Mouse (Mus musculus): Measurements from ENCODE around the gene Rrp8.
"Not testable (repeated sequence)": the region's sequence is repeated elsewhere in the genome, so short reads cannot be mapped to it uniquely, and the experiment has no call there.

Rrp8 gene

DNA sequence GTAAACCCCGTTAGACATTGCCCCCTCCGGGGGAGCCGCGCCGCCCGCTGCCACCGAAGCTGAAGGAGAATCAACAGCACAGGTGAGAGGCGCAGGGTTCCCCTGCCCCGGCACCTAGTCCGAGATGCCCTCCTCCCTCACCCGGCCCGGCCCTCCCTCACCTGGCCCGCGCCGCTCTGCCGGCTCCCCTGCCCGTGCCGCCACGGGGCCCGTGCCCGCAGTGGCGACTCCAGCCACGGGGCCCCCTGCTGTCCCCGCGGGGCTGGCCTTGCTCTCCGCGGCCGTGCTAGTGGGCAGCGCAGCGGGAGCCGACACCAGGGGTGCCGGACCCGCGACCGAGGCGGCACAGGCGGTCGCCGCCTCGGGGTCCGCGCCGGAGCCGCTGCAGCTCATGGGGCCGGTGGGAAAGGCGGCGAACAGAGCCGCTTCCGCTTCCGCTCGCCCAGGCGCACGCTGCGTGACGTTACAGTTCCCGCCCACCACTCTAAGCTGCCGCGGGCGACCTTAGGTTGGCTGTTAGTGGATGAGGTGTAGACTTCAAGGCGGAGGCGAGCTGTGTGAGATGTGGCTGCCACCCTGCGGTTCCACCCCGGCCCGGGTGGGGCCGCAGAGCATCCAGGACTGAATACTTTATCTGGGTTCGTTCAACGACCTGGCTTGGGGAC is 6.9 kb upstream of the Rrp8 start, which contains the start of gene Taf10:
Gene Taf10, minus strand, starts transcription at position 436 of the 665 bp plus-strand sequence.
- DNase-seq (ENCODE audit: low spot score): peak; percentile 86

DNA sequence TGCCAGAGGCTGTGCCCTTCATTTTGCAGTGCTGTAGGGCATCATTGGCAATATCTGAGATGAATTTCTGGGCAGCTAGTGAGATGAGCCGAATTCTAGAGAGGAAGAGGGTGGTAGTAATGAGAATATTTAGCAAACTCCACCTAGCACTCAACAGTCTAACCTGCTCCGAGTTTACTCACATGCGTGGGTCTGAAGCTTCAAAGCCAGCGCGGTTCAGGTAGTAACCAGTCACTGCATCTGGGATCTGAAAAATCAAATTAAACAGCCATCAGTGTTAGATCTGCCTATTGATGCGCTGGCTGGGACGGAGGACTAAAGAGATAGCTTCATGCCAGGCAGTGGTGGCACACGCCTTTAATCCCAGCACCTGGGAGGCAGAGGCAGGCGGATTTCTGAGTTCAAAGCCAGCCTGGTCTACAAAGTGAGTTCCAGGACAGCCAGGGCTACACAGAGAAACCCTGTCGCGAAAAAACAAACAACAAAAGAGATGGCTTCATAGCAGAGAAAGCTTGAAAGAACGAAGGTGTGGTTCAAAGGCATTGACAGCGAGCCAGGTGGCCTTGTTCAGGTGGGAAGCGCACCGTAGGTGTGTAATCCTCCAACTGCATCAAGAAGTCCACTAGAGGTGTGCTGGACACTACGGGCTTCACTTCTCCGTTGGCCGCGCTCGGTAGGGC is 6.2 kb upstream of the Rrp8 start:
- DNase-seq (ENCODE audit: low spot score): not testable (repeated sequence)

DNA sequence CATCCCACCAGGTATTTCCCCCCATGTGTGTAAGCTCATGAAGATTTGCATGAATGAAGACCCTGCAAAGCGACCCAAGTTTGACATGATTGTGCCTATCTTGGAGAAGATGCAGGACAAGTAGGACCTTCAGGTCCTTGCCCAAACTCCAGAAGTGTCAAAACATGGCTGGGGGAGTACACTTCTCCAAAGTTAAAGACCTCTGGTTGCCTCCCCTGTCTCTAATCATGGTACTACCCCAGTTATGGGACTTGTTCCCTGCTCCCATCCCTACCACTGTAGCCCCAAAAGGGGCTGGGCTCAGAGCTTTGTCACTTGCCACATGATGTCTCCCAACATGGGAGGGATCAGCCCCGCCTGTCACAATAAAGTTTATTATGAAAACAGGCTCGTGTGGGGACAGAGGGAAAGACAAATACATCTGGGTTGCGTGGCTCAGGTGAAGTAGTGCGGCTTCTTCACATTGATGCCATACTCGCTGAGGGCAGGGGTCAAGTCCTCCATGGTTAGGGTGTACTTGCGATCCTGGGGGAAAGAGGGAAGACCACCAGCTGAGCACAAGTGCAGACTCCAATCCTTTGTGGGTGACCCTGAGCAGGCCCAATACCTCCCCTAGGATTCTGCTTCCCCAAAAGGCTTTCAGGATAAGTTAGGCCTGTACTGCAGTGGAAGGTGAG is 5.5 kb upstream of the Rrp8 start:
- not testable (repeated sequence) for DNase-seq (ENCODE audit: low spot score)

DNA sequence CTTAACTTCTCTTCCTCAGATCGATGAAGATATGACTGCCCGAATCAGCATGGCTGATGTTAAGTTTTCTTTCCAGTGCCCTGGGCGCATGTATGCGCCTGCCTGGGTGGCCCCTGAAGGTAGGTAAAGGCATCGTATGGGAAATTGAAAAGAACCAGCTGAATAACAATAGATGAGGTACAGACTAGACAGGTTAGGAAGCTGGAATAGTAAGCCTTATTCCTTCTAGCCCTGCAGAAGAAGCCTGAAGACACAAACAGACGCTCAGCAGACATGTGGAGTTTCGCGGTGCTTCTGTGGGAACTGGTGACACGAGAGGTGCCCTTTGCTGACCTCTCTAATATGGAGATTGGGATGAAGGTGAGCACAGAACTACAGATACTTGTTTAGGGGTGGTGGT is 4.8 kb upstream of the Rrp8 start:
- DNase-seq (ENCODE audit: low spot score): no peak

DNA sequence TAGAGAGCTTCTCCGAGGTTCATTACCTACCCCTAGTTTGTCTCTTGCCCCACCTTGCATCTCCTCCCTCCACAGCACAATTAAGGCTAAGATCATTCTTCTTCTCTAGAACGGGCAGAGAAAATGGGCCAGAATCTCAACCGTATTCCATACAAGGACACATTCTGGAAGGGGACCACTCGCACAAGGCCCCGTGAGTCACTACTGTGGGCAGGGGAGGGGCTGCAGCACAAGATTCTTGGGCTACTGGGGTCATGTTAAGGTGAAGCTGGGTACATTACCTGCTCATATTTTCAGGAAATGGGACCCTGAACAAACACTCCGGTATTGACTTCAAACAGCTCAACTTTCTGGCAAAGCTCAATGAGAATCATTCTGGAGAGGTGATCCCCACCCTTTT is 3.7 kb upstream of the Rrp8 start:
- no peak for DNase-seq (ENCODE audit: low spot score)

DNA sequence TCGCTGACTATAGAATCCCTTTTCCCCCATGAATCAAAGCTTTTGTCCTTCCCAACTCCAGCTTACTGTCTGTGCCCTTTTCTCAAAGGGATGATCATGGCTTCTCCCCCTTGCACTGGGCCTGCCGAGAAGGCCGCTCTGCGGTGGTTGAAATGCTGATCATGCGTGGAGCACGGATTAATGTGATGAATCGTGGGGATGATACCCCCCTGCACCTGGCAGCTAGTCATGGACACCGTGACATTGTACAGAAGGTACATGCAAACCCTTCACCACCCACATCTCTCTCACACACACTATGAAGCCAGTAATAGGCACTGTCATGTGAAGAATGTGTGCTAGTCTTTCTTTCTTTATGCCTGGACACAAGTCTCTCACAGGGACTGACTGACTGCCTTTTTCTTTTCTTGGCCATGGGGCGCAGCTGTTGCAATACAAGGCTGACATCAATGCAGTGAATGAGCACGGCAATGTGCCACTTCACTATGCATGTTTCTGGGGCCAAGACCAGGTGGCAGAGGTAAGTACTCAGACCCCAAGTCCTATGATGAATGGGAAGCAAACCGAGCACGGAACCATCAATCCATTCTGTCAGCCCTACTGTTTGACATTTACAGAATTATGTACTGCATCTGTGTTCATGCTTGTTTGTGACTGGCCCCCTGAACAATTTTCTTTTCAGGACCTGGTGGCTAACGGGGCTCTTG is 3.1 kb upstream of the Rrp8 start:
- no peak for DNase-seq (ENCODE audit: low spot score)

DNA sequence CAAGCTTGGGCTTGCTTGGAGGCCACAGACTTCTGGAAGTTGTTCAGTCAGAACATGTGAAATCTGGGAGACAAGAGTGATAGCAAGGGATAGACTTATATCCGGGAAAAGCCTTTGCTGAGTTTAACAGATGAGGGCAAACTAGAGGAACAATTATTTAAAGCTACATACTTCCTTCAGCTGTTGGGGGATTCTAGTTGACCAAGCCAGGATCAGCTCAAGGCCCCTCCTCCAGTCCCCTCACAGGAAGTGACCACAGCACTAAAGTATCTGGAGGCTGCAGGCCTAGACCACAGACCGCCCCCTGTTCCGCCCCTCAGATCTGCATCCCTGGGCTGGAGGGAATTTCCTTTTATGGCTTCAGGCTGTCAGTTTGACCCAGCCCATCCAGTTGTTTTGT is 1.8 kb upstream of the Rrp8 start:
- no peak for DNase-seq (ENCODE audit: low spot score)

DNA sequence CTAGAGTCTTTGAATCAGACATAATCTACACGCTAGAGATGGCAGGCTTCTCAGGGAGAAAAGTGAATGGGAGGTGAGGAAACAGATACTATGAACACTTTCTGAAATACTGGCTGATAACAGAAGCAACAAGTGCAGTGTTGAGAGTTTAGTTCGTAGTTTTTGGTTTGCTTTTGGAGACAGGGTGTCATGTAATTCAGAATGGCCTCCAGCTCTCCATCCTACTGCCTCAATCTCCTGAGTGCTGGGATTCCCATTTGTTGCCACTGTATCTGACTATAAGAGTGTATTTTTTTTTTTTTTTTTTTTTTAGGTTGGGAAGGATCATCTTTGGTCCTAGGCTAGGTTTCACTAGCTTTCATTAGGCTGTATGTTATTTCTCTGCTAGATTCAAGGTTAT is 1.1 kb upstream of the Rrp8 start:
- no peak for DNase-seq (ENCODE audit: low spot score)

DNA sequence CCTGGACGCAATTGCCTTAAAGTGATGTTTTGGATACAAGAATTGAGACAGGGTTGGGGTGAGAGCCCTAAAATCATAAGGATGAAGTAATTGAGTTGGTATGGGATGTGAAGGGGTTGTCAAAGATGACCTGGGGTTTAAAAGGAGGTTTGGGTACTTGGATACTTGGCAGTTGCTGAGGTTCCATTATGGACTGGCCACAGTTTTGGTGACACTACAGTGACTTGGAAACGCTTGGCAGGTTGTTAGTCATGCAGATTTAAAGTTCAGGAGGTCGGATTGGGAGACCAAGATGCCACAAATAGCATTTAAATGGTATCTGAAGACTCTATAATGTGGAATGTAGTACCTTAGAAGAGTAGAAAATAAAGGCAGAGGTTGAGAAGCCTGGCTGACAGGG is 463 bp upstream of the Rrp8 start:
- no peak for DNase-seq (ENCODE audit: low spot score)

DNA sequence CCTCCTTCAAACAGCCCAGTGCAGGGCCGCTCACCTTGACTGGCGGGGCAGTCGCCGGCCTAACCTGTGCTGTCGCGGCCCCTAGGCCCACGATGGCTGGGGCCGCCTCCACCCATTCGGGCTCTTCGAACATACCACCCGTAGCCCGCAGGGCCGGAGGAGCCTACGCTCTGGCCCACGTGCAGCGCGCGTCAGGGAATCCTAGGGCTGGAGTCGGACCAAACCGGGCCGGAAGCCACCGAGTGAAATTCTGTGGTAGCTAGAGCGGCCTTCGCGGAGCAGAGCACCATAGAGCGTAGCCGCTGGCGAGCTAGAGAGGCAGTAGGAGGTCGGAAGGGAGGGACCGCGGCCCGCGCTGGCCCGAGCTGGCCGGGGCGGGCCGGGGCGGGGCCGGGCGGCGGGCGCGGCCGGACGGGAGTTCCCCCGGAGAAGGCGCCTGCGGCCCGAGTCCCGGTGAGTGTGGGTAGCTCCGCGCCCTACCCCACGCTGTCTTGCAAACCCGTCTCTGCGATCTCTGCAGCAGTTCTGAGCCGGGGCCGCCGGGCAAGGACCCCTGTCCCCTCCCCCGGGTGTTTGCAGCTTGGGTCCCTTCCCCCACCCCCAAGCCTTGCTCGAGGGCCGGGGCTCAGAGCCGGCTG is 802 bp downstream of the Rrp8 start, which contains the start of gene Ilk:
Gene Ilk, plus strand, starts transcription at position 329 of the 638 bp plus-strand sequence.
- peak; percentile 89 for DNase-seq (ENCODE audit: low spot score)

DNA sequence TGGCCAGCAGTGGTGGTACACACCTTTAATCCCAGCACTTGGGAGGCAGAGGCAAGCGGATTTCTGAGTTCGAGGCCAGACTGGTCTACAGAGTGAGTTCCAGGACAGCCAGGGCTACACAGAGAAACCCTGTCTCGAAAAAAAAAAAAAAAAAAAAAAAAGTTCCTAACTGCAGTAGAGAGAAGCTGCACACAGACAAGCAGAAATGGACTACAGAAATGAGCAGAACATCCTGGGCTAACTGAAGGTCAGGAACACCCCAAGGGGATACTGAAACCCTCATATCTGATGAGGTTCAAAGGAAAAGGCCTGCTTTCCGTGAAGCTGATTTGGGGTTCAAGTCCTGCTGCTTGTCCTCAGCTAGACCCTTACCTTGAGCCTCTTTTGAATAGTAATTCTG is 1.7 kb downstream of the Rrp8 start:
- DNase-seq (ENCODE audit: low spot score): not testable (repeated sequence)

DNA sequence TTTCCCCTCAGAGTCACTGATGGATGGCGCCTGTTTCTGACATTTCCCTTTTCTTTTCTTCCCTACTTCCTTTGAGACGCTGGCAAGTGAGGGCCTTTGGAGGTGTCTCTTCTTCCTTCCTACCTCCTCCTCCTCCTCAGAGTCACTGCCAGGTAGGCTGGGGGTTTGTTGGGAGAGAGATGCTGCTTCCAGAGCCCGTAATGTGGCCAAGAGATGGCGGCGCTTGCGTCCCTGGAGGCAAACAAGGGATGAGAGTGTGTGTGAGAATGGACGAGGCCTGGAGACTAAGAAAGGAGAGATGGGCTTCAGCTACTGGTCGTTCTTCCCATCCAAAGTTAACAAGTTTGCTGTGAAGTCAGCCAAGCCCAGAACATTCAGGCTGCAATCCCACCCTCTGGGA is 2.4 kb downstream of the Rrp8 start:
- DNase-seq (ENCODE audit: low spot score): no peak

DNA sequence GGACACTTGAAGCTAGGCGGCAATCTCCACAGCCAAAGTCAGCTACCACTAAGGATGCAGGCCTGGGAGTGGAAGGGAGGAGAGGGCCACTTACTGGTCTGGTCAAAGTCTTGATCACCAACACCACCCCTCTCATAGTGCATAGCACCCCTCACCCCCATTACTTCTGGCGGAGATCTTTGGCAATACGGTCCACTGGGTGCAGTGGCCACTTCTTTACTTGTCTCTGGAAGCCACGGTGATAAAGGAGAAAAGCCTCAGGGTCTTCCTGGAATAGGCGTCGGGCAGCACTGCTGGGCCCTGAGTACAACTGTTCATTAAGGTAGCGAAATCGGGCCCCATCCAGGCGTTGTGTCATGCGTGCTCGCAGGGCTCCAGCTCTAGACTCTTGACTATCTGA is 3.3 kb downstream of the Rrp8 start:
- DNase-seq (ENCODE audit: low spot score): no peak

DNA sequence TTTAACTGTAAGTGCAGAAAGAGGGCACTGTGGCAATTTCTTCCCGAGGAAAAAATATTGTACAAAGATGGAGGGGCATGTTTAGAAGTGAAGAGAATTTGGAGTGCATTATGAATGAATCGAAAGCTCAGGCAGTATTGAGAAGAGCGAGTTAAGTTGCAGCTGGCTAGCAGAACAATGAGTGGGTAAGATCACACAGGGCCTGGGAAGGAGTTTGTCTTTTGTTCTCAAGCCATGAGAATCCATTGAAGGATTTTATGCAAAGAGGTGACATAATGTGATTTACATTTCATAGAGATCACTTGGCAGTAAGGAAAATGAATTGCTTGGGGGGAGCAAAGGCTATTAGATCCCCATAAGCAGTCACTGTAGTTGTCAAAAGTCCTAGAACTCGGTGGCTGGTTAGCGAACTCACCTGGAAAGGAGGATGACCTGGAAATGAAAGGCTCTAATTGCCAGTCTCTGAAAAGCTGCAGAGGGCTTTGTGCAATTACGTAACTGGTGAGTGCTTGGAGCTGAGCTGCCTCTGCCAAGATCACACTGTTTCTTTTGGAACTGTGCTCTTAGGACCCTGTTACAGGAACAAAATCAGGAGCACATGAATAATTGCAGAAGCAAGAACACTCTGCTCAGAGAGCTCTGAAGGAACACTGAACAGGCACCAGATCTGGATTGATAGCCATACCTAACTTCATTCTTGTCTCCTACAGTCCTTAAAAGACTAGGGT is 8.3 kb downstream of the Rrp8 start:
- DNase-seq (ENCODE audit: low spot score): no peak

DNA sequence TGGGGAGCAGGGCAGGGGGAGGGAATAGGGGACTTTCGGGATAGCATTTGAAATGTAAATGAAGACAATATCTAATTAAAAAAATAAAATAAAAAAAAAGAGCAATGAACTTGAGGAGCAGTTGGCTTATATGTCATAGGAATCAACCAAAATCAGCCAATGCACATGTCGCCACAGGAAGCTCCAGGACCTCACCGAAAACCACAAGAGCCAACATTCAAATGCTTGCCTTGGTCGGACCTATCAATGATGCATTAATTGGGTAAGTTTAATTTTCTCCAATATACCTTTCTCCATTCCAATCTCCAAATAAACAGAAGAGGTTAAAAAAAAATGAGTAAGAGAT is 10.2 kb downstream of the Rrp8 start:
- no peak for DNase-seq (ENCODE audit: low spot score)

DNA sequence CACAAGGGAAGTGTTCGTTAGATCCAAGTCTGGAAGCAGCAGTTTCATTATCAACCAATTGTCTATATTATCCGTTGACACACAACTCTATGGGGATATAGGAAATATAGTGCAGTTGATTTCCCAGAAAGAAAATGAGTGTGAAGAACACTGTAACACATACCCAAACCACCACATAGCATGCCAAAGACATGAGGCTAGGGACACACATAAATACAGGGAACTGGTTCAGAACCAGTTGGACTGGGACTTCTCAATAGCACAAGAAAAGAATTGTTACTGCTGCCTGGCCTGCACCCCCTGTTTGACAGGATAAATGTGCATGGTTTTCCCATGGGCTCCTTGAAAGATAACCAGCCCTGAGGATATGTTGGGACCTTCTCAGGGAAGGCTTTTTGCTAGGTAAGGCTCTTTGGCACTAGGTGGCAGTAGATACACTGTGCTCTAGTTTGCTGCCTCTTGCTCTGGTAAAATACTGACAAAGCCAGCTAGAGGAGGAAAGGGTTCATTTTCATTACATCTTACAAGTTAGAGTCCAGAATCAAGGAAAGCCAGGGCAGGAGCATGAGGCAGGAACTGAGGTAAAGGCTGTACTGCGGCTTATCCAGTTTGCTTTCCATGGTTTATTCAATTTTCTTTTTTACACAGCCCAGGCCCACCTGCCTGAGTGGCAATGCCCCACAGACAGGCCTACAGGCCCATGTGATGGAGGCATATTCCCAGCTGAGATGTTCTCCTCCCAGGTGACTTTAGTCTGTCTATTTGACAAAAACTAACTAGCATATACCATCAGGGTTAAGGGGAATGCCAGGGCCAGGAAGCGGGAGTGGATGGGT is 10.8 kb downstream of the Rrp8 start:
- no peak for DNase-seq (ENCODE audit: low spot score)

DNA sequence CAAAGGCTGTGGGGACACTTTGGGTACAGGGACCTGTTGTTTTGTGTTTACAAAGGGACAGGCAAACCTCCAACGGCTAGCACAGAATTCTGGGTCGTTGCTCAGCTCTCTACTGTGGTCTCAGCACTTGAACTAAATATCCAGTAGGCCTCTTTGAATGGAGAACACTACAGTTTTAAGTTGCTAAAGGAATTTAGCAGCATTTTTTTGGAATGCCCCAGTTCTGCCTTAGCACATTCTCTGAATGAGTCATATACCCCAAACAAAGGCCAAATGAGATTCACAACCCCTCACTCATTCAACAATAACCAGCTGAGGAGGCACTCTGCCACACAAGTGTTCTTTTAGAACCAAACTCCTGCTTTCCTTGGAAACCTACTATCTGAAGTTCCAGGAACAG is 15.3 kb downstream of the Rrp8 start:
- no peak for DNase-seq (ENCODE audit: low spot score)

DNA sequence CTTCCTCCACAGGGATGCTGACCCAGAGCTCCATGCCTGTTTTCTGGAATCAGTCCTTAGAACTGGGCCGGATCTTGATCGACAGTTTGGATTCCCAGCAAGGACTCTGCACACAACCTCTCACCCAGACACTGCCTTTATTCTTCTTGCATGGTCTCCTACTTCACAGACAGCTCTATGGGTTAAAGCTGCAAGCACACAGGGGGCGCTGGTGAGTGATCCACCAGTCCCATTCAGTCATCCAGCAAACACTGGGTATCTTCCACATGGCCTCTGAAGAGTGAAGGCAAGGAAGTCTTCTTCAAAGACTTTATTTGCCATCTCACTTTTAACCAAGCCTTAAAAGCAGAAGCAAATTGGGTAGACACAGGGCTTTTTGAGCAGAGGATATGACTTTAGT is 21.8 kb downstream of the Rrp8 start:
- DNase-seq (ENCODE audit: low spot score): no peak

DNA sequence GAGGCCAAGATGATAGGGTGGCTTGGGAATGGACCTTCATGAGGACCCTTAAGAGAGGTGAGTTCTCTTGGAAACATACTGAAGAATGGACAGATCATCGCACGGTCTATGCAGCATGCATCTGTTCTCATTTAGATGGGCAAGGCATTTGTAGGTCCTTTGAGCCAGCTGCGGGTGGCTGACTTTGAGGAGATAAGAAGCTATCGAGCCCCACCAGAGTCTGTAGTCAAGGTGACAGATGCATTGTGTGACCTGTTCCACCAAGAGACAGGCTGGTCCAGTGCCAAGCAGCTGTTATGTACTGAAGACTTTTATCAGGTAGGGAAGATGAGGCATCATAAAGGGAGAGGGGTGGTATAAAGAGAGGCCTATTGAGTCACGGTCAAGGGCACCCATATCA is 28.5 kb downstream of the Rrp8 start:
- DNase-seq (ENCODE audit: low spot score): no peak

DNA sequence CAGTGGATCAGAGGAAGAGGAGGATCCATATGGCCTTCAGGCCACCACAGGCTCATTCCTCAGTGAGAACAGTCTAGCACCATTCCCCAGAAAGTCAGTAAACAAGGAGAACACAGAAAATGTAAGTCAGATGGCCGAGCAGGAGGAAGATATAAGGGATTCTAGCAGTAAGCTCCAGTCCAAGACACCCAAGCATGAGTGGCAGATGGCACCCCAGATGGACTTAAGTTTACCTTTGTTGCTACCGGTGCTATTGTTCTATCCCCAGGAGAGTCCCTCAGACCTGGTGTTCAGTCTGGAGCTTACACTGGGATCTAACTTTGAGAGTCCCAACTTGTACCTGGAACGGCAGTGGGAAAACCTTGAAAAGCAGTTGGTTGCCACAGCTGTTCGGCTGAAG is 33.4 kb downstream of the Rrp8 start:
- no peak for DNase-seq (ENCODE audit: low spot score)

DNA sequence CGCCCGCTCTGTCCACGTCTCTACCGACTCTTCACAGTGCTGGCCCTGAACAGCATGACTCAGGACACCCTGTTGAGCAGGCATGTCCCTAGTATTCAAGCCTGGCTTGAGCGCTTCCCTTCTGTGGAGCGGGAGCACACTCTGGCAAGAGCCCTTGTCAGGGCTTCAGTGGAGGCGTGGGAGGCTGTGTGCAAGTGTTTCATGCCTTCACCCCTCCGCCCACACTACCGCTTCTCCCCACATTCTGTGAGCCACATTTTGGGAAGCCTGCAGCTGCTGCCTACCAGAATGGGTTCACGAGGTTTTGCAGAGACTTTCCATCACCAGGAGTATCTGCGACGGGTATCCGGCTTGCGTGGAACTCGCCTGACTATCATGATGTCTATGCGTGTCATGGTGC is 34.0 kb downstream of the Rrp8 start:
- DNase-seq (ENCODE audit: low spot score): no peak
